Comparison of ENCODE assay signal across 29 mouse cellular contexts in the genomic region with DNA sequence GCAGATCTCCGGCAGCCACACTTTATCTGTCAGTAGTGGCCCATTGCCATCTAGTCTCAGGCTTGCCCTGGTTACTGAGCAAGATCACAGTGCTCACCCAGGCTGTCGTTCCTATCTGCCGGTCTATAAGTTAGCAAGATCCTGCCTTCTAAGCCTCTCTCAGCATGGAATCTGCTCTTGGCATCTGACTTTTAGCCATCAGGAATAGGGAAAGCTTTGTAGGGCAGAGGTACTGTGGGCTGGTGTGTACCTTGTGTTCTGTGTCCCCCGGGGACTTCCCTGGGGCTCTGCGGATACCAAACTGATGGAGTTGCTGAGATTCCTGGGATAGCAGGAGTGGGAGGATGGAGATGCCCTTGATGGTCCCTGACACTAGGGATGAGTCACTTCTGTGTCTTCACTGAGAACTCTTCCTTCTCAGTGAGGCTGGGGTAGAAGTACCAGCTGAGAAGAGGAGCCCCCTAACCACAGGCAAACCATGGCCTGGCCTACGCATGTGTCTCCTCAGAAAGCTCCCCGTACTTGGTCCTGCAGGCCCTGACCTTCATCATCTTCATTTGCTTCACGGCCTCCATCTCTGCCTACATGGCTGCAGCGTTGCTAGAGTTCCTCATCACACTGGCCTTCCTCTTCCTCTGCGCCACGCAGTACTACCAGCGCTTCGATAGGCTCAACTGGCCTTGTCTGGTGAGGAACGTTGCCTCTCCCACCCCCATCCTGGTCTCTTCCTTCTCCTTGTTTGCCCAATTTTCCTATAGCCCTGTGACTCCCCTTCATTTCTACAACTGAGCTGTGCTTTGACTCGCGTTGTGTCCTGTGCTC. TPM values are rescaled to one million over a fixed set of nuclear protein-coding genes. Genes with fewer than 3 reads are reported as not detected.
A peak's percentile ranks its signal among the peaks of the same experiment; 100 is the strongest.
DNase-seq lines count a peak whose midpoint lies in the region; ATAC-seq lines count a peak whose summit lies in the region.
"Had no signal": no experiment of that assay in that cellular context is flagged by ENCODE, and none has a peak within 500 bp of the region (broad histone marks: within the 10 kb centered on the region; RNA-seq: fewer than 3 reads in every experiment).

No protein-coding gene starts in this region.

- no peak overlapping the region for H3K4me2 ChIP-seq in heart, embryonic 12.5 days
- H3K4me2 ChIP-seq in limb, embryonic 13.5 days (replicated peaks): peak overlapping the region; percentile 41
- H3K4me2 ChIP-seq in liver, embryonic 11.5 days: no peak overlapping the region
- H3K4me2 ChIP-seq: hindbrain, embryonic 13.5 days; intestine, embryonic 15.5 days had no signal

- H3K27ac ChIP-seq in heart, embryonic 12.5 days (ENCODE audit: poor library complexity, severe bottlenecking): no peak overlapping the region
- H3K27ac ChIP-seq in limb, embryonic 13.5 days: no peak overlapping the region; the same call in 1 of the 2 replicates
- H3K27ac ChIP-seq in limb, embryonic 10.5 days: no peak overlapping the region
- no peak overlapping the region for H3K27ac ChIP-seq in liver, embryonic 11.5 days (ENCODE audit: low read depth, low read length)
- H3K27ac ChIP-seq: intestine, embryonic 15.5 days had no signal

- intact Hi-C loops in heart, postnatal 10 days (cut with DNase I): loop anchor here (2.0 kb wide), 2 partner anchors 77 to 89 kb away; a partner anchor contains a TSS

- peaks cover 19% of the 10 kb centered on the region for H3K36me3 ChIP-seq in heart, embryonic 12.5 days
- H3K36me3 ChIP-seq in limb, embryonic 13.5 days: no peaks in the 10 kb centered on the region
- no peaks in the 10 kb centered on the region for H3K36me3 ChIP-seq in limb, embryonic 10.5 days
- no peaks in the 10 kb centered on the region for H3K36me3 ChIP-seq in liver, embryonic 11.5 days (ENCODE audit: control insufficient read depth, insufficient read depth, low read length)
- H3K36me3 ChIP-seq: embryonic facial prominence, embryonic 12.5 days; hindbrain, embryonic 13.5 days; intestine, embryonic 15.5 days had no signal

- no peak overlapping the region; the same call in 1 of the 2 replicates for H3K9ac ChIP-seq in heart, embryonic 12.5 days
- H3K9ac ChIP-seq in limb, embryonic 13.5 days: no peak overlapping the region
- no peak overlapping the region for H3K9ac ChIP-seq in liver, embryonic 11.5 days (ENCODE audit: low read depth, low read length)
- H3K9ac ChIP-seq: intestine, embryonic 15.5 days had no signal

- ATAC-seq in heart, embryonic 12.5 days (ENCODE audit: insufficient number of reproducible peaks, low FRiP score): 0 out of 2 replicates have a peak, but pooled peaks have one; percentile 8
- no peak for ATAC-seq in limb, embryonic 13.5 days (ENCODE audit: low FRiP score, low read depth)
- no peak for ATAC-seq in frontal cortex, adult (ENCODE audit: low TSS enrichment)
- no peak for ATAC-seq in liver, embryonic 11.5 days (replicated peaks; ENCODE audit: low FRiP score)
- ATAC-seq: forebrain, embryonic 16.5 days; intestine, embryonic 15.5 days had no signal

- H3K4me3 ChIP-seq in heart, embryonic 12.5 days: no peak overlapping the region
- H3K4me3 ChIP-seq in limb, embryonic 13.5 days: no peak overlapping the region
- no peak overlapping the region for H3K4me3 ChIP-seq in limb, embryonic 10.5 days
- no peak overlapping the region for H3K4me3 ChIP-seq in liver, embryonic 11.5 days (ENCODE audit: low read depth, low read length)
- H3K4me3 ChIP-seq: embryonic facial prominence, embryonic 12.5 days; hindbrain, embryonic 13.5 days; intestine, embryonic 15.5 days; megakaryocyte, embryonic 14.5 days had no signal

- H3K9me3 ChIP-seq in heart, embryonic 12.5 days (replicated peaks): no peaks in the 10 kb centered on the region
- H3K9me3 ChIP-seq in limb, embryonic 13.5 days: no peaks in the 10 kb centered on the region
- H3K9me3 ChIP-seq in limb, embryonic 10.5 days (replicated peaks): no peaks in the 10 kb centered on the region
- H3K9me3 ChIP-seq in liver, embryonic 11.5 days (ENCODE audit: control insufficient read depth, low read length): no peaks in the 10 kb centered on the region
- H3K9me3 ChIP-seq: embryonic facial prominence, embryonic 12.5 days; hindbrain, embryonic 13.5 days; intestine, embryonic 15.5 days; megakaryocyte, embryonic 14.5 days had no signal

- 64% methylated on average over 16 of the region's 16 CpGs for WGBS in heart, embryonic 12.5 days
- 85% methylated on average over 16 of the region's 16 CpGs for WGBS in limb, embryonic 13.5 days
- WGBS in limb, embryonic 10.5 days: 91% methylated on average over 16 of the region's 16 CpGs
- WGBS in liver, embryonic 11.5 days: 80% methylated on average over 16 of the region's 16 CpGs

- peaks cover 10% of the 10 kb centered on the region; the same call in 1 of the 2 replicates for H3K27me3 ChIP-seq in heart, embryonic 12.5 days (replicated peaks)
- no peaks in the 10 kb centered on the region; the same call in 1 of the 2 replicates for H3K27me3 ChIP-seq in limb, embryonic 13.5 days
- H3K27me3 ChIP-seq in limb, embryonic 10.5 days (ENCODE audit: low read depth, poor library complexity, severe bottlenecking): 0 out of 2 replicates have a peak, but pooled peaks cover 4% of the 10 kb centered on the region
- H3K27me3 ChIP-seq in liver, embryonic 11.5 days (replicated peaks; ENCODE audit: control insufficient read depth, insufficient read depth, low read length): peaks cover 3% of the 10 kb centered on the region
- H3K27me3 ChIP-seq: embryonic facial prominence, embryonic 12.5 days; intestine, embryonic 15.5 days had no signal

- H3K4me1 ChIP-seq in heart, embryonic 12.5 days (replicated peaks): peaks cover 17% of the 10 kb centered on the region
- H3K4me1 ChIP-seq in limb, embryonic 13.5 days: peaks cover 34% of the 10 kb centered on the region
- peaks cover 30% of the 10 kb centered on the region for H3K4me1 ChIP-seq in limb, embryonic 10.5 days
- no peaks in the 10 kb centered on the region for H3K4me1 ChIP-seq in liver, embryonic 11.5 days (replicated peaks; ENCODE audit: control insufficient read depth, insufficient read depth, low read length)

- no peak for DNase-seq in heart, adult 11 months
- no peak for DNase-seq in limb, embryonic 10.5 days (ENCODE audit: low spot score)
- DNase-seq in heart, postnatal 10 days: peak; percentile 67 to 72
- no peak for DNase-seq in liver, embryonic 11.5 days (ENCODE audit: low spot score)
- DNase-seq: adrenal gland, adult 2 months; cerebellum, adult 8-10 months; kidney, adult 9 months; kidney, postnatal 36 days; lung, adult 18-20 months; right cerebral cortex, postnatal 25 days; thymus, postnatal 4 days had no signal

RNA-seq across cellular contexts. Expression of a gene that starts 1.5 kb away (rescaled TPM):
- polyA plus RNA-seq in heart, embryonic 12.5 days (2016; fragmentation: Nextera tagmentation; extraction: Ambion mirVana): 0.57 and 0.89 TPM in 2 replicates
- polyA plus RNA-seq in limb, embryonic 13.5 days (2015; fragmentation: Nextera tagmentation; extraction: Ambion mirVana): 16.1 and 17.6 TPM in 2 replicates
- polyA plus RNA-seq in limb, embryonic 10.5 days (2016; fragmentation: Nextera tagmentation; extraction: Ambion mirVana): 0.38 and 1.2 TPM in 2 replicates
- total RNA-seq in heart, postnatal 10 days (2021): under 1 TPM in 1 of 2 experiments, not detected in 1; 0.91 TPM
- 0.21 TPM in 1 of 2 replicates, not detected in the other for polyA plus RNA-seq in liver, embryonic 11.5 days (2014; fragmentation: Nextera tagmentation; extraction: Ambion mirVana)
- total RNA-seq: gastrocnemius, adult 8-10 months; granulocyte monocyte progenitor cell, adult 5-6 weeks; liver, adult 2 months; neutrophil, adult 5-6 weeks had no signal
- polyA plus RNA-seq: C2C12; liver, adult 2 months had no signal

RNA-seq across cellular contexts. Expression of a gene that starts 5.1 kb away (rescaled TPM):
- not detected in 2 replicates for polyA plus RNA-seq in heart, embryonic 12.5 days (2016; fragmentation: Nextera tagmentation; extraction: Ambion mirVana)
- polyA plus RNA-seq in limb, embryonic 13.5 days (2015; fragmentation: Nextera tagmentation; extraction: Ambion mirVana): 0.24 and 0.27 TPM in 2 replicates
- 0.14 TPM in 1 of 2 replicates, not detected in the other for polyA plus RNA-seq in limb, embryonic 10.5 days (2016; fragmentation: Nextera tagmentation; extraction: Ambion mirVana)
- not detected for total RNA-seq in heart, postnatal 10 days (2021)
- polyA plus RNA-seq in liver, embryonic 11.5 days (2014; fragmentation: Nextera tagmentation; extraction: Ambion mirVana): not detected in 2 replicates
- total RNA-seq: adrenal gland, adult 2 months; gastrocnemius, adult 8-10 months; granulocyte monocyte progenitor cell, adult 5-6 weeks; layer of hippocampus, postnatal 10 days; left cerebral cortex, postnatal 10 days; liver, adult 2 months; neutrophil, adult 5-6 weeks had no signal
- polyA plus RNA-seq: C2C12; intestine, embryonic 15.5 days; liver, adult 2 months; midbrain, embryonic 14.5 days; spleen, adult 2 months; stomach, embryonic 14.5 days had no signal

RNA-seq across cellular contexts. Expression of a gene that starts 11.6 kb away (rescaled TPM):
- polyA plus RNA-seq in heart, embryonic 12.5 days (2016; fragmentation: Nextera tagmentation; extraction: Ambion mirVana): 15.0 and 16.7 TPM in 2 replicates
- polyA plus RNA-seq in limb, embryonic 13.5 days (2015; fragmentation: Nextera tagmentation; extraction: Ambion mirVana): 46.7 and 50.4 TPM in 2 replicates
- polyA plus RNA-seq in limb, embryonic 10.5 days (2016; fragmentation: Nextera tagmentation; extraction: Ambion mirVana): 40.2 and 53.4 TPM in 2 replicates
- total RNA-seq in heart, postnatal 10 days (2021): 1 to 10 TPM; 7.4 TPM
- polyA plus RNA-seq in liver, embryonic 11.5 days (2014; fragmentation: Nextera tagmentation; extraction: Ambion mirVana): 5.5 and 6.7 TPM in 2 replicates
- total RNA-seq: granulocyte monocyte progenitor cell, adult 5-6 weeks; neutrophil, adult 5-6 weeks had no signal

RNA-seq across cellular contexts. Expression of a gene that starts 24.6 kb away (rescaled TPM):
- polyA plus RNA-seq in heart, embryonic 12.5 days (2016; fragmentation: Nextera tagmentation; extraction: Ambion mirVana): 47.1 and 50.8 TPM in 2 replicates
- polyA plus RNA-seq in limb, embryonic 13.5 days (2015; fragmentation: Nextera tagmentation; extraction: Ambion mirVana): 79.1 and 86.2 TPM in 2 replicates
- 31.2 and 52.7 TPM in 2 replicates for polyA plus RNA-seq in limb, embryonic 10.5 days (2016; fragmentation: Nextera tagmentation; extraction: Ambion mirVana)
- 10 to 100 TPM in 1 of 2 experiments, 1 to 10 TPM in 1; 9.6 to 10.8 TPM for total RNA-seq in heart, postnatal 10 days (2021)
- polyA plus RNA-seq in liver, embryonic 11.5 days (2014; fragmentation: Nextera tagmentation; extraction: Ambion mirVana): 10.5 and 14.0 TPM in 2 replicates

RNA-seq across cellular contexts. Expression of a gene that starts 29.2 kb away (rescaled TPM):
- polyA plus RNA-seq in heart, embryonic 12.5 days (2016; fragmentation: Nextera tagmentation; extraction: Ambion mirVana): 2,737 and 2,858 TPM in 2 replicates
- 1.9 and 2.2 TPM in 2 replicates for polyA plus RNA-seq in limb, embryonic 13.5 days (2015; fragmentation: Nextera tagmentation; extraction: Ambion mirVana)
- polyA plus RNA-seq in limb, embryonic 10.5 days (2016; fragmentation: Nextera tagmentation; extraction: Ambion mirVana): 1.5 and 2.3 TPM in 2 replicates
- over 10,000 TPM; 20,580 to 20,870 TPM for total RNA-seq in heart, postnatal 10 days (2021)
- 14.5 and 43.0 TPM in 2 replicates for polyA plus RNA-seq in liver, embryonic 11.5 days (2014; fragmentation: Nextera tagmentation; extraction: Ambion mirVana)
- total RNA-seq: adrenal gland, adult 2 months; granulocyte monocyte progenitor cell, adult 5-6 weeks; liver, adult 2 months; neutrophil, adult 5-6 weeks had no signal
- polyA plus RNA-seq: adrenal gland, adult 2 months had no signal

Comparison
In these comparisons a context has a peak if more than half of its experiments do, and no peak if none do; other contexts are left out.
1. DNase-seq: peak in heart, postnatal 10 days (2 of 2); none in heart, adult 11 months (single experiment), limb, embryonic 10.5 days (single experiment) and liver, embryonic 11.5 days (single experiment).